Mouse (Mus musculus) bone marrow macrophage, adult 2 months (primary cell): Measurements from ENCODE around the gene Hdac6. TPM values are rescaled to one million over a fixed set of nuclear protein-coding genes. Genes with fewer than 3 reads are reported as not detected.

Experiments used
- H3K27ac ChIP-seq: 2 replicates; pipeline ENCODE4 v1.5.1; 2012; ENCODE audit warnings: low read depth, low read length; ENCODE audit not compliant: insufficient read depth
- H3K4me1 ChIP-seq: 2 replicates; pipeline ENCODE4 v1.6.1; 2012; ENCODE audit warnings: low read length; ENCODE audit not compliant: control insufficient read depth, insufficient read depth
- H3K4me3 ChIP-seq: 2 replicates; pipeline ENCODE4 v1.5.1; 2012; ENCODE audit warnings: mild to moderate bottlenecking, low read length, moderate library complexity; ENCODE audit not compliant: insufficient read depth
- CTCF ChIP-seq: IDR thresholded peaks from 2 replicates; pipeline ENCODE4 v1.5.1; 2012; ENCODE audit warnings: low read depth, mild to moderate bottlenecking, low read length, moderate library complexity
- POLR2A ChIP-seq: IDR thresholded peaks from 2 replicates; pipeline ENCODE4 v1.6.1; 2012; ENCODE audit warnings: mild to moderate bottlenecking, low read depth, low read length, borderline replicate concordance
- polyA plus RNA-seq: library from polyadenylated mRNA; stranded (reverse); fragments of >200 nt; gene quantifications from 2 replicates; pipeline ENCODE4 v1.2.4, GENCODE M21; 2012; ENCODE audit not compliant: missing spikeins, insufficient read depth, insufficient read length

The Hdac6 gene
- polyA plus RNA-seq, 1 experiment: 16.0 TPM

DNA sequence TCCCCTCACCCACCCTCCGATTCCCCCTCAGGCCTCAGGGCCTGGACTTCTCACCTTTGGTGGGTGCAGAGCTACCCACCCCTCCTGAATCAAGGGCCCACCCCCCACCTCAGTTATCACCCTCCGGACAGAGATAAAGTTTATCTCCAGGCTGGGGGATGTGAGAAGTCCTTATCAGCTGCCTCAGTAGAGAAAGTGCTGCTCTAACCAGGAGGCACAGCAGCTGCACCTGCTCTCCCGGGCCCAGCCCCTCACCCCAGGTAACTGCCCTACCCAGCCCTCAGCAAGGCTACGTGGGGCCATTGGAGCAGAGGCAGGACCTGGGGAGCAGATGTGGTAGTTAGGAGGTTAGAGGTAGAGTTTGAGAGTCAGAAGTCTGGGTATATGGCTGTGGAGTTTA is 18.5 kb upstream of the Hdac6 start:
- TF ChIP-seq POLR2A (no peak), CTCF (no peak)
- H3K27ac ChIP-seq: no peak overlapping the region
- no peak overlapping the region for H3K4me3 ChIP-seq

DNA sequence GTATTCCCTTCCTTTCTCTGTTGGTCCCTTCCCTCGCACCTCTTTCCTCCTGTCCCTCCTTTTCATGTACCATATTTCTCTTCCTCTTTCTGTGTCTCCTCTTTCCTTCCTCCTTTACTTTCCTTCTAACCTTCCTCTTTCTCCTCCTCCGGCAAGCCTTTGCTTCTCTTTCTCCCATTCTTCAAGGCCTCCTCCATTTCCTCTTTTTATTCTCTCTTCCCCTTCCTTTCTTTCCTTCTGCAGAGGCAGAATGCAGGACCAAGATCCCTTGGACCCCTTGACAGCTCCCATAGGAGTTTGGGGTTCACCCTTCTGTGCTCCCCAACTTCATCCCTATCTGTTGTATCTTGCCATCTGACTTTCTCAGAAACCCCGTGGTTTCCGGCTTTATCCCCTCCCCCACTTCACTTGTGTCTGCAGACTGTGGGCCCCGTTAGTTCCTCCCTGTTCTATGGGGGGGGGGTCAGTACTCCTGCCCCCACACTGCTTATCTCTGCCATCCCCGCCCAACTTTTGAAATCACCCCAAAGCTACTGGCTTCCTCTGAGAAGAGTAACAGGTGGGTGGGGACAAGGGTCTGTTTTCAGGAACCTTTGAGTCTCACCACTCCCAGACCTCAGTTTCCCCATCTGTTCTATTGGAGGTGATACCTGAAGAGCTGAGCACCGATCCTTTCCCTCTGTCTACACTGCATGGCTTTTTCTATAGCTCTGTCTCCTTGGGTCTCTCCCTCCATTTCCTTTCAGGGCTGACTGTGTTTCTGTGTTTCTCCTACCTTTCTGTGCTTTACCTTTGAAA is 16.3 kb upstream of the Hdac6 start:
- Histone ChIP-seq H3K4me3 (no peak overlapping the region), H3K27ac (no peak overlapping the region)

More for the DNA sequence above, 18.5 kb upstream of the Hdac6 start:
- H3K4me1 ChIP-seq: peaks cover 4% of the 10 kb centered on the region

DNA sequence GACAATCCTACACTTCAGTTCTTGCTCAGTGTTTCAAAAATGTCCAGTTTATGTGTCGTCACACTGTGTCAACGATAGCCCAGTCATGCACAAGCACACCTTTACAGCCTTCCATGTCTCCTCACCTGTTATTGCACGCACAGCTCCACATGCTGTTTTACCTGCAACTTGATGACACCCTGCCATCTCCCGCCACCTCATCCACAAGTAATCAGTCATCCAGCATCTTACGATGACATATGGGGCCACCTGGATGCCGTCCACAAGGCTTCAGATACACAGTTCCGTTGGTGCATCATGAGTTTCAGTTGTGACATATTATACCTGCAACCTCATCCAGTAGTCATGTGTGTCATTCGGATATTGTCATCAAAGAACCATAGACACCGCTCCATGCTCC is 11.2 kb upstream of the Hdac6 start:
- H3K4me3 ChIP-seq: no peak overlapping the region
- TF ChIP-seq CTCF: no peak
- TF ChIP-seq POLR2A: no peak
- no peak overlapping the region for H3K27ac ChIP-seq
- H3K4me1 ChIP-seq: peaks cover under 1% of the 10 kb centered on the region

More for the DNA sequence above, 16.3 kb upstream of the Hdac6 start:
- peaks cover 4% of the 10 kb centered on the region for H3K4me1 ChIP-seq
- no peak for TF ChIP-seq CTCF
- no peak for TF ChIP-seq POLR2A

DNA sequence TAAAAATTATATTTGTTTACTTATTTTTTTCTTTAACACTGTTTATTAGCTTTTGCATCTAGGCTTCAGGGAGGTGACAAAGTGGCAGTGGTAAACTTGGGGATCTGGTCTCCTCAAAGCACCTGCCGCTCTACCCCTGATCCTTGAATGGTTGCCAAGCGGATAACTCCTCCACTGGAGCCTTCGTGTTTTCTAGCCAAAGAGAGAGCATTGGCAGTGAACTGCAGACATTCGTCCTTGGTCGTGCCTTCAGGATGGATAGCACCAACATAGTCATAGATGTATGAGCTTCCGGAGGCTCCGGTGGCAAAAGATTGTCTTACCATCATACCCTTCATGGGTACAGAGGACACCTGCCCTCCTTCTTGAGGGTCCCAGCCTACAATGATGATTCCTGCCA is 2.4 kb upstream of the Hdac6 start:
- H3K27ac ChIP-seq: no peak overlapping the region
- H3K4me3 ChIP-seq: no peak overlapping the region
- peaks cover 4% of the 10 kb centered on the region for H3K4me1 ChIP-seq
- TF ChIP-seq POLR2A (no peak), CTCF (no peak)

DNA sequence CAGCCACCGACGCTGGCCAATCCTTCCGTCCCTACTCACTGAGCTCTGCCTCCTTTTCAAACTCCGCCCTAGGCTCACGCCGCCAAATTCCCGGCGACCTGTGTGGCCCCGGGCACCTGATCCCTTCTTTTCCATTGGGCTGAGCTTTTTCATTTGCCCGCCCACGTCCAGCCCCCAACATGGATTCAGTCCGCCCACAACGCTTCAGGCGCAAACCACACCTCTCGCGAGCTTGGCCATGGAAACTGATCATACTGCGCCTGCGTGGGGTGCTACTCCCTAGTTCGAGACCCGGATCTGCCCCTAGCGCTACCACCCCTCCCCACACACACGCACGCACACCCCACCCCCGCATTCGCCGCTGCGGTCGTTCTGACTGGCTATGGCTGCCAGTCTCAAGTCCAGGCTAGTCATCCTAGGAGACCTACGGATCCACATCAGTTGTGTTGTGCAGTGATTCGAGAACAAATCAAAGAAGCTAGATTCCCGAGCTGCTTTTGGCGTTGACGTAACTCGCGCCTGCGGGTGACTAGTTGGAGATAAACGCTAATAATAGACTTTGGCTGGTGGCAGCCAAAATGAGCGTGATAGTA is 307 bp upstream of the Hdac6 start:
- Histone ChIP-seq H3K4me3 (peak overlapping the region; percentile 61), H3K27ac (peak overlapping the region; percentile 32; the same call in 1 of the 2 replicates), H3K4me1 (peaks cover 4% of the 10 kb centered on the region)
- TF ChIP-seq CTCF (no peak), POLR2A (no peak)

DNA sequence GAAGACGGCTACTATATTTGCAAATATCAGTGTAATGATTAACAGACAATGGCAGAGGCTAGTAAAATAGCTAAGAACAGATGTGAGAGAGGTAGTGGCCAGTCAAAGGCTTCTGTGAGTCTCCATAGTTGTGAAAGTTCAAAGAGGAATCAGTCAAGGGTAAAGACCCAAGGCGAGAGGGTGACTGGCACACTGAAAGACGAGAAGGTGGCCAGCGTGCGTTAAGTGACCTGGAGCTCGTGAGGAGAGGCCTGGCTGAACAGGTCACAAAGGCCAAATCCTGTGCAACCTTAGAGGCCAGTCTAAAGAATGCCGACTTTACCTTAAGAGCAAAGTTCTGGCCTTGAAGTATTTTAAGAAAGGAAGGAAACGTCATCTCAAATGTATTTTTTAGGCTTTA is 2.1 kb downstream of the Hdac6 start:
- Histone ChIP-seq H3K4me1 (peaks cover 4% of the 10 kb centered on the region), H3K27ac (no peak overlapping the region), H3K4me3 (no peak overlapping the region)
- no peak for TF ChIP-seq POLR2A
- no peak for TF ChIP-seq CTCF

DNA sequence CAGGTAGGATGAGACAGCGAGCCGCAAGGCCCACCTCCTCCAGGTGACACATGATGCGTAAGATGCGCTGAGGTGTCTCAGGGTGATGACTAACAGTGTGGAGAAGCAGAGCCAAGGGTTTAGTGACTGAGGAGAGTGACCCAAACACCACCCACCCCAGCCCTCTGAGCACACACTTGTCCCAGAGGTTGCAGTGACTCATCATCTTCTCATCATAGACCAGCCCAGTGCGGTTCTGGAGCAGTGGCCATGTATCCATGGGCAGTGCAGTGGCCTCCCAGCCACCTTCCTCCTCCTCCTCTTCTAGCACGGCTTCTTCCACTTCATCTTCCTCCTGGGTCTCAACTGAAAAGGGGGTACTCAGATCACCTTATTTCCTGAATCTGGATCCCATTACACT is 10.0 kb downstream of the Hdac6 start:
- no peak for TF ChIP-seq POLR2A
- TF ChIP-seq CTCF: no peak
- Histone ChIP-seq H3K27ac (no peak overlapping the region), H3K4me1 (no peaks in the 10 kb centered on the region), H3K4me3 (no peak overlapping the region)

DNA sequence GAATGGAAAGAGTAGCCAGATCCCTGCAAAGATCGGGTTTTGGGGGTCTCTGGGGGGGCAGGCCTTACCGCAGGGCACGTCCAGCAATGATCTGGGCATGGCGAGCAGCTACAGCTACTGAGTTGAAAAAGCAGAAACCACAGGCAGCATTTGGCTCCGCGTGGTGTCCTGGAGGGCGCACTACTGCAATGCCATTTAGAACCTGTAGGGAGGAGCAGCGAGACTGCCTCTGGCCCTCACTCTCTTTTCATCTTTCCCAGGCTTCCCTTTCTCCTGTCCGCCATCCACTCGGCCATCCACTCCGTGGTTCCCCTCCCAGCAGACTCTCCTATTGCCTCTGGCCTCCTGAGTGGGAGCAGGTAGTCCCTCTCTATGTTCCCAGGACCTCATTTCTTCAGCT is 10.8 kb downstream of the Hdac6 start:
- H3K4me3 ChIP-seq: no peak overlapping the region
- no peak for TF ChIP-seq CTCF
- TF ChIP-seq POLR2A: no peak
- H3K27ac ChIP-seq: no peak overlapping the region
- no peaks in the 10 kb centered on the region for H3K4me1 ChIP-seq

DNA sequence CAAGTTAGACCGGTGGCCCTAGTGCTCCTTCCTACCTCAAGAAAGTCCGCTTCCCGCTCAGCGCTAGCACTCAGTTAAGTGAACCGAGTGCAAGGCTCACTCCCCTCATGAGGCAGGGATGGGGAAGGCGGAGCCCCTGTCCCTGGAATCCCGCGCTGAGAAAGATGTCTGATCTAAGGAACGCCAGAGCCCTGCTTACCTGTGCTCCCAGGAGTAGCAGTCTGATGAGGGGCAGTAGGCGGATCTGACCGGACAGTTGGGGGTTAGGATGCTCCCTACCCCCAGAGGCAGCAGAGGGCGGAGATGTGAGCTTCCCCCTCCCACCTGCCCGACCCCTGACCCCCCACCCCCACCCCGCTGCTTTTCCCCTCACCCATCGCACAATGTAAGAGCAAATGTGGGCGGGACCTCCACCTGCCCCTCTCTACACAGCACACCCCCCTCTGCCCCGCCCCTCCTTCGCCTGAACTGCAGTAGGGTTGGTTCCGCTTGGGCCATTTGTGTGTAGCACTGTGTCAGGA is 19.4 kb downstream of the Hdac6 start, which contains the start of gene Eras:
Gene Eras, minus strand, starts transcription at position 338 of the 521 bp plus-strand sequence.
- peak within 1 kb of the TSS; percentile 17 for H3K4me3 ChIP-seq
- no peak within 1 kb of the TSS for H3K27ac ChIP-seq
- H3K4me1 ChIP-seq: no peaks in the 10 kb centered on the region
- TF ChIP-seq CTCF (no peak), POLR2A (no peak)

DNA sequence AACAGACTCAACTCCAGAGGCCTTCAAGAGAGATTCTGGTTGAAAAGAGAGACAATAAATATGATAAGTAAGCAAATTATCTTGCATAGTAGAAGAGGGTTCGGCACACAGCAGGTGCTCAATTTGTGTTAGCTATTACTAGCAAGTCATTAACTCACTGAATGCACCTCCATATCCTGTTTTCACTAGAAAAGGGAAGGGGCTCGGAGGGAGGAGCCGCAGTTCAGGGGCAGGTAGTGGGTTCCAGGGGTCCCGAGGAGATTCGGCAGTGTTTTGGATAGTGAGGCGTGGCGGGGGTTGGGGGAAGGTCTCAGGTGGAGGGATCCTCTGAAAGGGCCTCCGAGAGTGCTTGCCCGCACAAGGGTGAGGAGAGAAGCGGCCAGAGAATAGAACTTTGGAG is 20.6 kb downstream of the Hdac6 start:
- Histone ChIP-seq H3K27ac (no peak overlapping the region), H3K4me1 (no peaks in the 10 kb centered on the region), H3K4me3 (peak overlapping the region; percentile 17)
- TF ChIP-seq POLR2A: no peak
- no peak for TF ChIP-seq CTCF

DNA sequence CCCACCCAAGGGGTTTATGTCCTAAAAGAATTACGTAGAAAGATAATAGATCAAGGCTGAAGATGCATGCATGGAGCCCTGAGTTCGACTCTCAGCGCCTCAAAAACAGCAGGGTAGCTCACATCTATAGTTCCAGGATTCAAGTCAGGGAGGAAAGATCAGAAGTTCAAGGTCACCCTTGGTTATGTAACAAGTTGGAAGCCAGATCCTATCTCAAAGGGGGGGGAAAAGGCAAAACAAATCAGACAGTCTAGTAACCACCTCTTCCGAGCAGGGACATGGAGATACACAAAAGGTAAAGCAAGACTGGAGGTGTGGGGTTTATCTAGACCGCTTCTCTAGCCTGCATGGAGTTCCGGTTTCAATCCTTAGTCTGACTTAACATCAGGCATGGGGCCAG is 21.4 kb downstream of the Hdac6 start:
- Histone ChIP-seq H3K4me1 (no peaks in the 10 kb centered on the region), H3K27ac (no peak overlapping the region), H3K4me3 (no peak overlapping the region)
- TF ChIP-seq POLR2A: no peak
- TF ChIP-seq CTCF: no peak
